Mouse (Mus musculus) lung, adult 2 months (tissue): ENCODE results near the gene H2-Eb1.

Source experiments
- CTCF ChIP-seq: fragments of 200-500 bp; IDR thresholded peaks from 2 replicates; pipeline ENCODE4 v1.5.1; 2011; ENCODE audit warnings: mild to moderate bottlenecking, low read length, control low read depth; ENCODE audit not compliant: insufficient read depth
- POLR2A ChIP-seq: fragments of 200-500 bp; IDR thresholded peaks from 2 replicates; pipeline ENCODE4 v1.6.1; 2011; ENCODE audit warnings: low read depth, mild to moderate bottlenecking, control low read depth, low read length, borderline replicate concordance; ENCODE audit errors: extremely low read depth

GRCm38 (mm10) chr17:34349429-34349828 lies 43.8 kb downstream of the H2-Eb1 start:
- TF ChIP-seq POLR2A (no peak), CTCF (peak; percentile 62)
